Mouse (Mus musculus): ENCODE measurements at regions not wholly inside any gene's neighbourhood (a gene's known extent, or its start where the extent isn't known, plus 50 kb on each side); places are given as distances from the start of the nearest gene placed in this dataset.

- H3K9ac ChIP-seq (ENCODE audit: insufficient read depth, low read depth): no peak overlapping the region
- no peaks in the 10 kb centered on the region for H3K79me2 ChIP-seq (replicated peaks; ENCODE audit: control insufficient read depth, extremely low read depth, insufficient read depth, poor library complexity, severe bottlenecking)
- dilution Hi-C loops (cut with MboI; ENCODE audit: extremely low pct_ligation_motif_present, extremely low pct_unique_long_range_greater_than_20kb, low sequenced_read_pairs): no loop called here
- no peak overlapping the region for H3K27ac ChIP-seq (ENCODE audit: insufficient read depth, low read depth)
- no peak overlapping the region for H3K4me2 ChIP-seq (ENCODE audit: insufficient read depth, low read depth, poor library complexity, severe bottlenecking)
- no peaks in the 10 kb centered on the region for H3K27me3 ChIP-seq (replicated peaks)
- no peak overlapping the region for H3K4me3 ChIP-seq (replicated peaks in 1 of 3; ENCODE audit: low read depth in 2 of 3, low read length in 2 of 3, poor library complexity in 1 of 3)
- peaks cover 0 to 7% of the 10 kb centered on the region in 2 experiments; a peak in 2 of 4 replicates for H3K4me1 ChIP-seq (ENCODE audit: control insufficient read depth in 1 of 2, insufficient read depth in 2 of 2)
- H3K36me3 ChIP-seq (replicated peaks in 1 of 2; ENCODE audit: control insufficient read depth in 1 of 2, insufficient read depth in 1 of 2, low read length in 1 of 2): no peaks in the 10 kb centered on the region
- DNase-seq (ENCODE audit: extremely low read depth): no peak
- in situ Hi-C loops (cut with MboI; ENCODE audit: low pct_ligation_motif_present, low pct_unique_long_range_greater_than_20kb, low sequenced_read_pairs): loop anchor here (25.0 kb wide), 1 partner anchor 858 kb away; no protein-coding TSS in a partner anchor
- no peaks in the 10 kb centered on the region for H3K9me3 ChIP-seq (replicated peaks; ENCODE audit: low read length)
- no peak for TF ChIP-seq MAFK (IDR thresholded peaks at IDR 0.05; ENCODE audit: insufficient replicate concordance, low read length)
- no peak for TF ChIP-seq ZMIZ1 (IDR thresholded peaks at IDR 0.05; ENCODE audit: low read depth, low read length)
- no peak for TF ChIP-seq POLR2A (IDR thresholded peaks at IDR 0.05; ENCODE audit: low read depth, low read length)
- no peak for TF ChIP-seq TBP (conservative IDR thresholded peaks at IDR 0.05; ENCODE audit: low read depth, low read length)
- no peak for TF ChIP-seq GABPA (IDR thresholded peaks at IDR 0.05; ENCODE audit: insufficient replicate concordance, low read depth, low read length)
- no peak for TF ChIP-seq IRF4 (IDR thresholded peaks at IDR 0.05; ENCODE audit: low read depth, low read length)
- TF ChIP-seq CHD1 (IDR thresholded peaks at IDR 0.05; ENCODE audit: low read depth, low read length): no peak
- TF ChIP-seq MAX (IDR thresholded peaks at IDR 0.05; ENCODE audit: low read length): no peak
Observed at GRCm38 (mm10) chr10:122545029-122545428, 96.7 kb downstream of the Avpr1a start.

GRCm38 (mm10) chr10:122551586-122551985 lies 103.3 kb downstream of the Avpr1a start:
- peaks cover 0 to 3% of the 10 kb centered on the region in 2 experiments; a peak in 1 of 4 replicates for H3K4me1 ChIP-seq (ENCODE audit: control insufficient read depth in 1 of 2, insufficient read depth in 2 of 2)
- H3K36me3 ChIP-seq (replicated peaks in 1 of 2; ENCODE audit: control insufficient read depth in 1 of 2, insufficient read depth in 1 of 2, low read length in 1 of 2): no peaks in the 10 kb centered on the region
- H3K4me2 ChIP-seq (ENCODE audit: insufficient read depth, low read depth, poor library complexity, severe bottlenecking): no peak overlapping the region
- H3K79me2 ChIP-seq (replicated peaks; ENCODE audit: control insufficient read depth, extremely low read depth, insufficient read depth, poor library complexity, severe bottlenecking): no peaks in the 10 kb centered on the region
- H3K4me3 ChIP-seq (replicated peaks in 1 of 3; ENCODE audit: low read depth in 2 of 3, low read length in 2 of 3, poor library complexity in 1 of 3): no peak overlapping the region
- DNase-seq (ENCODE audit: extremely low read depth): no peak
- in situ Hi-C loops (cut with MboI; ENCODE audit: low pct_ligation_motif_present, low pct_unique_long_range_greater_than_20kb, low sequenced_read_pairs): loop anchor here (5.0 to 10.0 kb wide), 2 partner anchors 246 to 453 kb away; no protein-coding TSS in a partner anchor
- no peaks in the 10 kb centered on the region for H3K27me3 ChIP-seq (replicated peaks)
- dilution Hi-C loops (cut with MboI; ENCODE audit: extremely low pct_ligation_motif_present, extremely low pct_unique_long_range_greater_than_20kb, low sequenced_read_pairs): no loop called here
- no peak overlapping the region for H3K9ac ChIP-seq (ENCODE audit: insufficient read depth, low read depth)
- no peaks in the 10 kb centered on the region for H3K9me3 ChIP-seq (replicated peaks; ENCODE audit: low read length)
- TF ChIP-seq USF1 (IDR thresholded peaks at IDR 0.05; ENCODE audit: low read depth, low read length): no peak
- TF ChIP-seq ELF1 (IDR thresholded peaks at IDR 0.05; ENCODE audit: low read depth, low read length): no peak
- no peak for TF ChIP-seq ZC3H11A (IDR thresholded peaks at IDR 0.05; ENCODE audit: low read depth, low read length)
- TF ChIP-seq MAFK (IDR thresholded peaks at IDR 0.05; ENCODE audit: insufficient replicate concordance, low read length): no peak
- TF ChIP-seq GABPA (IDR thresholded peaks at IDR 0.05; ENCODE audit: insufficient replicate concordance, low read depth, low read length): no peak
- TF ChIP-seq HCFC1 (IDR thresholded peaks at IDR 0.05; ENCODE audit: low read depth, low read length): no peak
- no peak for TF ChIP-seq PAX5 (IDR thresholded peaks at IDR 0.05; ENCODE audit: low read length)
- TF ChIP-seq ETS1 (conservative IDR thresholded peaks at IDR 0.05; ENCODE audit: low read depth, low read length): no peak
- no peak for TF ChIP-seq CHD1 (IDR thresholded peaks at IDR 0.05; ENCODE audit: low read depth, low read length)
- no peak for TF ChIP-seq IRF4 (IDR thresholded peaks at IDR 0.05; ENCODE audit: low read depth, low read length)
- no peak for TF ChIP-seq NELFE (IDR thresholded peaks at IDR 0.05; ENCODE audit: low read depth, low read length)
- TF ChIP-seq KAT2A (IDR thresholded peaks at IDR 0.05; ENCODE audit: insufficient replicate concordance, low read length): no peak
- no peak overlapping the region for H3K27ac ChIP-seq (ENCODE audit: insufficient read depth, low read depth)
